Mouse (Mus musculus) liver, adult 2 months (tissue): ENCODE data around the gene Bri3bp.

Source experiments
- CTCF ChIP-seq: fragments of 200-500 bp; IDR thresholded peaks from 2 replicates; pipeline ENCODE4 v1.5.1; 2011; ENCODE audit warnings: low read depth, low read length, control low read depth
- POLR2A ChIP-seq: fragments of 200-500 bp; IDR thresholded peaks from 2 replicates; pipeline ENCODE4 v1.6.1; 2011; ENCODE audit warnings: low read length, control low read depth; ENCODE audit not compliant: insufficient read depth; ENCODE audit errors: extremely low read depth

GRCm38 (mm10) chr5:125479376-125479775 lies 38.0 kb downstream of the Bri3bp start:
- TF ChIP-seq CTCF (no peak), POLR2A (no peak)
